Mouse (Mus musculus) liver, postnatal 0 days (tissue): ENCODE measurements around the gene Fam3c.

ENCODE experiments used
- CTCF ChIP-seq: sonication (generic); IDR thresholded peaks from 2 replicates; pipeline ENCODE4 v1.5.1; 2016; ENCODE audit warnings: antibody characterized with exemption, low read depth
- EP300 ChIP-seq: IDR thresholded peaks from 2 replicates; pipeline ENCODE4 v1.6.1; 2016; ENCODE audit warnings: antibody characterized with exemption, low read depth, mild to moderate bottlenecking

- TF ChIP-seq CTCF, result no peak
- TF ChIP-seq EP300, result no peak
Observed at GRCm38 (mm10) chr6:22373476-22373875, 17.4 kb upstream of the Fam3c start.
